In the genomic region with DNA sequence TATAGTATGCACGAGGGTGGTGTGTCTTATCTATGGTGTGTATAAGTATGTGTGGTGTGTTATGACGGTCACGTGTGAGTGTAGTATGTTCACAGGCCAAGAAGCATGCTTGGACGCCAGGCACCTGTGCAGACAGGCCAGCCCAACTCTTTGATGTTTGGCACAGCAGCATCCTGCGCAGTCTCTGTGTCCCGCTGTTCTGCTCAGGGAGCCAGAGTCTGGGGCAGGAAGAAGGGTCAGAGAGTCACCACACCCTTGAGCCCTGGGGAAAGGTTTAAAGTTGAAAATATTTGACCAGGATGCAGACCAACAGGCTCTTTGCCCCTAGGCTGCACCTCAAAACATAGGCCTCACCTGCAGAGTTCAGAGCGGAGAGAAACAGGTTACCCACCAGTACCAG, we compare ENCODE assay signal across 19 mouse cellular contexts.
DNase-seq lines count a peak whose midpoint lies in the region; TF ChIP-seq lines count a peak whose summit lies in the region.
"Had no signal": no experiment of that assay in that cellular context is flagged by ENCODE, and none has a peak within 500 bp of the region (broad histone marks: within the 10 kb centered on the region; RNA-seq: fewer than 3 reads in every experiment).

No protein-coding gene starts in this region.

- H3K27me3 ChIP-seq in thymus, adult 2 months (ENCODE audit: control insufficient read depth, insufficient read depth, low read length) = no peaks in the 10 kb centered on the region
- H3K27me3 ChIP-seq: embryonic facial prominence, embryonic 13.5 days; embryonic facial prominence, embryonic 15.5 days; forebrain, embryonic 12.5 days had no signal

- H3K4me3 ChIP-seq in thymus, adult 2 months (ENCODE audit: control insufficient read depth, insufficient read depth, low read length) = peak overlapping the region; percentile 48
- H3K4me3 ChIP-seq: embryonic facial prominence, embryonic 13.5 days; embryonic facial prominence, embryonic 15.5 days; erythroblast, embryonic 14.5 days; forebrain, embryonic 10.5 days; forebrain, embryonic 12.5 days had no signal

- peak overlapping the region; percentile 83 for H3K27ac ChIP-seq in thymus, adult 2 months (ENCODE audit: control insufficient read depth, insufficient read depth, low read length)
- H3K27ac ChIP-seq: embryonic facial prominence, embryonic 15.5 days; forebrain, embryonic 10.5 days; forebrain, embryonic 12.5 days had no signal

- 65% methylated on average over 7 of the region's 7 CpGs for WGBS in thymus, adult 2 months

- H3K4me1 ChIP-seq in thymus, adult 2 months (replicated peaks; ENCODE audit: control insufficient read depth, insufficient read depth, low read length) = peaks cover 61% of the 10 kb centered on the region
- H3K4me1 ChIP-seq: forebrain, embryonic 12.5 days had no signal

- H3K36me3 ChIP-seq in thymus, adult 2 months (ENCODE audit: control insufficient read depth, insufficient read depth, low read length) = no peaks in the 10 kb centered on the region
- H3K36me3 ChIP-seq: embryonic facial prominence, embryonic 13.5 days; embryonic facial prominence, embryonic 15.5 days; forebrain, embryonic 10.5 days; forebrain, embryonic 12.5 days had no signal

- no peak for DNase-seq in thymus, adult 2 months
- DNase-seq in thymus, postnatal 10 days (ENCODE audit: low spot score in 2 of 2) = no peak
- peak; percentile 39 for DNase-seq in thymus, postnatal 25 days
- no peak for DNase-seq in thymus, adult 18-20 months
- DNase-seq: adrenal gland, adult 2 months; adrenal gland, postnatal 10 days; adrenal gland, postnatal 25 days; cerebellum, adult 11 months; cerebellum, adult 18-20 months; cerebellum, adult 8-10 months; cerebellum, adult 9-11 months; cerebellum, postnatal 14 days; cerebellum, postnatal 36 days; embryo, embryonic 11 days had no signal

- no peak for TF ChIP-seq CTCF in thymus, adult 2 months (IDR thresholded peaks at IDR 0.05; ENCODE audit: borderline replicate concordance, control insufficient read depth, extremely low read depth, insufficient read depth, low read length, poor library complexity)

- no peak for TF ChIP-seq POLR2A in thymus, adult 2 months (IDR thresholded peaks at IDR 0.05; ENCODE audit: control insufficient read depth, extremely low read depth, insufficient read depth, low read length, poor library complexity)
